Mouse (Mus musculus) limb, embryonic 15.5 days (tissue): ENCODE results near the gene Pbxip1. TPM values are rescaled to one million over a fixed set of nuclear protein-coding genes. Genes with fewer than 3 reads are reported as not detected.
A peak's percentile ranks its signal among the peaks of the same experiment; 100 is the strongest.

Experiments used
- ATAC-seq: fragments of 200-750 bp; cut with Nextera tagmentation; 2 replicates; pipeline ENCODE4 v1.8.0; 2017; ENCODE audit warnings: low read depth, moderate TSS enrichment; ENCODE audit not compliant: insufficient number of reproducible peaks, low FRiP score, low TSS enrichment
- H3K27ac ChIP-seq: fragments of 300-500 bp; sonication (generic); 2 replicates; pipeline ENCODE4 v1.5.1; 2015; ENCODE audit warnings: moderate library complexity, mild to moderate bottlenecking, inconsistent platforms
- H3K27me3 ChIP-seq: fragments of 300-500 bp; sonication (generic); 2 replicates; pipeline ENCODE4 v1.6.1; 2015; ENCODE audit warnings: inconsistent platforms
- H3K36me3 ChIP-seq: fragments of 300-500 bp; sonication (generic); 2 replicates; pipeline ENCODE4 v1.6.1; 2015; ENCODE audit warnings: inconsistent platforms
- H3K4me1 ChIP-seq: fragments of 300-500 bp; sonication (generic); 2 replicates; pipeline ENCODE4 v1.6.1; 2015; ENCODE audit warnings: inconsistent platforms
- H3K4me2 ChIP-seq: fragments of 300-500 bp; sonication (generic); 2 replicates; pipeline ENCODE4 v1.6.1; 2015; ENCODE audit warnings: mild to moderate bottlenecking, inconsistent platforms
- H3K4me3 ChIP-seq: fragments of 300-500 bp; sonication (generic); 2 replicates; pipeline ENCODE4 v1.5.1; 2015; ENCODE audit warnings: mild to moderate bottlenecking, inconsistent platforms
- H3K9ac ChIP-seq: fragments of 300-500 bp; sonication (generic); 2 replicates; pipeline ENCODE4 v1.6.1; 2015; ENCODE audit warnings: inconsistent platforms
- H3K9me3 ChIP-seq: fragments of 300-500 bp; sonication (generic); 2 replicates; pipeline ENCODE4 v1.6.1; 2016; ENCODE audit warnings: inconsistent platforms
- WGBS: fragments of 180-500 bp; shearing (Covaris S2); methylation state at CpG from one replicate; pipeline ENCODE4 v1.1.7; 2015; 5-methylcytosine and 5-hydroxymethylcytosine counted together
- polyA plus RNA-seq: library from polyadenylated mRNA; unstranded; fragments of >200 nt; fragmentation: Nextera tagmentation; extraction: Ambion mirVana; gene quantifications from 2 replicates; pipeline ENCODE4 v1.2.1, GENCODE M21; 2015

Pbxip1 gene
- polyA plus RNA-seq, 1 experiment from 2014 or later = 33.9 TPM

- Histone ChIP-seq H3K4me2 (peak within 1 kb of the TSS; percentile 98), H3K27me3 (0 out of 2 replicates have a peak, but pooled peaks cover 3% of the 10 kb centered on the region), H3K36me3 (no peaks in the 10 kb centered on the region), H3K4me3 (peak within 1 kb of the TSS; percentile 57), H3K27ac (peak within 1 kb of the TSS; percentile 92), H3K9me3 (no peaks in the 10 kb centered on the region), H3K9ac (peak within 1 kb of the TSS; percentile 41), H3K4me1 (peaks cover 66% of the 10 kb centered on the region)
- under 1% methylated on average over 35 of the region's 42 CpGs for WGBS
- ATAC-seq = peak; percentile 37
Observed at GRCm38 (mm10) chr3:89394006-89394893, 42.3 kb upstream of the Pbxip1 start, which contains the start of gene Zbtb7b. Zbtb7b (minus strand) TSS chr3:89394776.

- peak overlapping the region; percentile 92 for H3K27ac ChIP-seq
- peaks cover 66% of the 10 kb centered on the region for H3K4me1 ChIP-seq
- H3K9me3 ChIP-seq = no peaks in the 10 kb centered on the region
- 0 out of 2 replicates have a peak, but pooled peaks cover 3% of the 10 kb centered on the region for H3K27me3 ChIP-seq
- H3K4me2 ChIP-seq = peak overlapping the region; percentile 98
- H3K36me3 ChIP-seq = no peaks in the 10 kb centered on the region
- WGBS = 2% methylated on average over 11 of the region's 12 CpGs
- peak overlapping the region; percentile 57 for H3K4me3 ChIP-seq
- ATAC-seq = peak; percentile 9; the same call in 1 of the 2 replicates
- H3K9ac ChIP-seq = no peak overlapping the region
Observed at GRCm38 (mm10) chr3:89394894-89395256, 41.6 kb upstream of the Pbxip1 start.

- Histone ChIP-seq H3K27me3 (0 out of 2 replicates have a peak, but pooled peaks cover 3% of the 10 kb centered on the region), H3K36me3 (no peaks in the 10 kb centered on the region), H3K9me3 (no peaks in the 10 kb centered on the region), H3K4me3 (peak overlapping the region; percentile 57), H3K9ac (no peak overlapping the region), H3K27ac (peak overlapping the region; percentile 92), H3K4me2 (peak overlapping the region; percentile 98), H3K4me1 (peaks cover 61% of the 10 kb centered on the region)
- no peak for ATAC-seq
- 5% methylated on average over 10 of the region's 10 CpGs for WGBS
Observed at GRCm38 (mm10) chr3:89395419-89395805, 41.1 kb upstream of the Pbxip1 start.

- Histone ChIP-seq H3K9me3 (no peaks in the 10 kb centered on the region), H3K9ac (peak overlapping the region; percentile 57), H3K4me2 (peak overlapping the region; percentile 98), H3K36me3 (no peaks in the 10 kb centered on the region), H3K27me3 (0 out of 2 replicates have a peak, but pooled peaks cover 3% of the 10 kb centered on the region), H3K4me3 (peak overlapping the region; percentile 57), H3K4me1 (peaks cover 55% of the 10 kb centered on the region), H3K27ac (peak overlapping the region; percentile 92)
- under 1% methylated on average over 44 of the region's 44 CpGs for WGBS
- ATAC-seq = peak; percentile 7; the same call in 1 of the 2 replicates
Observed at GRCm38 (mm10) chr3:89395806-89396653, 40.5 kb upstream of the Pbxip1 start.

- H3K9ac ChIP-seq = peak overlapping the region; percentile 57
- no peaks in the 10 kb centered on the region for H3K9me3 ChIP-seq
- peak overlapping the region; percentile 98 for H3K4me2 ChIP-seq
- peaks cover 2% of the 10 kb centered on the region; the same call in 1 of the 2 replicates for H3K36me3 ChIP-seq
- H3K27ac ChIP-seq = peak overlapping the region; percentile 92
- peak overlapping the region; percentile 57 for H3K4me3 ChIP-seq
- no peak for ATAC-seq
- 0% methylated on average over 4 of the region's 4 CpGs for WGBS
- peaks cover 49% of the 10 kb centered on the region for H3K4me1 ChIP-seq
- 0 out of 2 replicates have a peak, but pooled peaks cover 2% of the 10 kb centered on the region for H3K27me3 ChIP-seq
Observed at GRCm38 (mm10) chr3:89396654-89397005, 39.9 kb upstream of the Pbxip1 start.

- Histone ChIP-seq H3K36me3 (peaks cover 43% of the 10 kb centered on the region), H3K4me1 (peaks cover 7% of the 10 kb centered on the region), H3K4me2 (no peak overlapping the region), H3K27me3 (no peaks in the 10 kb centered on the region), H3K27ac (no peak overlapping the region), H3K4me3 (no peak overlapping the region), H3K9ac (no peak overlapping the region), H3K9me3 (no peaks in the 10 kb centered on the region)
- WGBS = 86% methylated on average over 7 of the region's 7 CpGs
- ATAC-seq = no peak
Observed at GRCm38 (mm10) chr3:89401329-89401728, 35.2 kb upstream of the Pbxip1 start.

GRCm38 (mm10) chr3:89402693-89403092, 33.8 kb upstream of the Pbxip1 start, which contains the start of gene Lenep:
Lenep (minus strand) TSS chr3:89402793.
- Histone ChIP-seq H3K4me2 (no peak within 1 kb of the TSS), H3K4me3 (no peak within 1 kb of the TSS), H3K36me3 (peaks cover 50% of the 10 kb centered on the region), H3K4me1 (no peaks in the 10 kb centered on the region), H3K27ac (no peak within 1 kb of the TSS), H3K27me3 (no peaks in the 10 kb centered on the region), H3K9me3 (no peaks in the 10 kb centered on the region), H3K9ac (no peak within 1 kb of the TSS)
- no peak for ATAC-seq
- WGBS = 82% methylated on average over 5 of the region's 5 CpGs

GRCm38 (mm10) chr3:89406887-89407286, 29.6 kb upstream of the Pbxip1 start:
- Histone ChIP-seq H3K36me3 (peaks cover 55% of the 10 kb centered on the region), H3K4me2 (no peak overlapping the region), H3K27ac (no peak overlapping the region), H3K4me3 (no peak overlapping the region), H3K9ac (no peak overlapping the region), H3K4me1 (peaks cover 7% of the 10 kb centered on the region), H3K9me3 (no peaks in the 10 kb centered on the region), H3K27me3 (no peaks in the 10 kb centered on the region)
- ATAC-seq = no peak
- 84% methylated on average over 6 of the region's 6 CpGs for WGBS

GRCm38 (mm10) chr3:89408448-89408847, 28.1 kb upstream of the Pbxip1 start:
- peaks cover 7% of the 10 kb centered on the region for H3K4me1 ChIP-seq
- no peaks in the 10 kb centered on the region for H3K27me3 ChIP-seq
- H3K27ac ChIP-seq = no peak overlapping the region
- H3K4me2 ChIP-seq = no peak overlapping the region
- 63% methylated on average over 16 of the region's 16 CpGs for WGBS
- no peak for ATAC-seq
- H3K9me3 ChIP-seq = no peaks in the 10 kb centered on the region
- H3K4me3 ChIP-seq = no peak overlapping the region
- no peak overlapping the region for H3K9ac ChIP-seq
- peaks cover 41% of the 10 kb centered on the region for H3K36me3 ChIP-seq

- peaks cover 38% of the 10 kb centered on the region for H3K36me3 ChIP-seq
- H3K4me2 ChIP-seq = no peak overlapping the region
- no peak overlapping the region for H3K9ac ChIP-seq
- H3K27me3 ChIP-seq = no peaks in the 10 kb centered on the region
- ATAC-seq = no peak
- H3K27ac ChIP-seq = no peak overlapping the region
- H3K9me3 ChIP-seq = no peaks in the 10 kb centered on the region
- WGBS = 93% methylated on average over 3 of the region's 3 CpGs
- H3K4me3 ChIP-seq = no peak overlapping the region
- peaks cover 7% of the 10 kb centered on the region for H3K4me1 ChIP-seq
Observed at GRCm38 (mm10) chr3:89409701-89410100, 26.8 kb upstream of the Pbxip1 start.

- Histone ChIP-seq H3K4me2 (peak overlapping the region; percentile 56), H3K9ac (peak overlapping the region; percentile 31; the same call in 1 of the 2 replicates), H3K4me1 (peaks cover 7% of the 10 kb centered on the region), H3K27me3 (no peaks in the 10 kb centered on the region), H3K4me3 (peak overlapping the region; percentile 52), H3K9me3 (no peaks in the 10 kb centered on the region), H3K36me3 (peaks cover 40% of the 10 kb centered on the region), H3K27ac (no peak overlapping the region)
- no peak for ATAC-seq
- 81% methylated on average over 10 of the region's 10 CpGs for WGBS
Observed at GRCm38 (mm10) chr3:89410864-89411263, 25.6 kb upstream of the Pbxip1 start.
